Mouse (Mus musculus): ENCODE data around the gene Vps9d1. TPM values are rescaled to one million over a fixed set of nuclear protein-coding genes. Genes with fewer than 3 reads are reported as not detected.
A peak's percentile ranks its signal among the peaks of the same experiment; 100 is the strongest.
"Not testable (repeated sequence)": the region's sequence is repeated elsewhere in the genome, so short reads cannot be mapped to it uniquely, and the experiment has no call there.

Vps9d1 gene
- polyA plus RNA-seq, 1 experiment from 2014 or later, result 40.3 TPM

DNA sequence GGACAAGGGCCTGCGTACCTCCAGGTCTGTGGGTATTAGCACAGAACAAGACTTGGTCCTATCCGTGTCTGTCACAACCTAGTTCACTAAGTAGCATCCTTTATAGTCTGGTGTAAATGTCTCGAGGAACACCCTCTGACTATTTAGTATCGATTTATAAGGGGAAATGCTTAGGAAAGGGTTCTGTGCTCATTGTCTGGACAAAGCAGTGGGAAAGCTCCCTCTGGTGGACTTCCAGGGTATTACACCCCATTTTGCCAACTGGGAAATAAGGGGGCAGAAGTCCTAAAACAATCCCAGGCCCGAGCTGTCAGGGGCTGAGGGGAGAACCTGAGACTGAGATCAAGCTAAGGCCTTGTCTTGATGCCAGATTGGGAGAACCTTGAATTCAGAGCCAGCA, 51.9 kb downstream of the Vps9d1 start:
- Histone ChIP-seq H3K9me3 (no peaks in the 10 kb centered on the region), H3K27me3 (replicated peaks) (no peaks in the 10 kb centered on the region), H3K36me3 (peaks cover 28% of the 10 kb centered on the region), H3K27ac (no peak overlapping the region), H3K4me2 (replicated peaks) (no peak overlapping the region), H3K4me1 (no peaks in the 10 kb centered on the region), H3K4me3 (no peak overlapping the region), H3K9ac (no peak overlapping the region)
- 26% methylated on average over 5 of the region's 5 CpGs for WGBS
- 0 out of 2 replicates have a peak, but pooled peaks have one; percentile 21 for ATAC-seq (ENCODE audit: low FRiP score, low read depth)

DNA sequence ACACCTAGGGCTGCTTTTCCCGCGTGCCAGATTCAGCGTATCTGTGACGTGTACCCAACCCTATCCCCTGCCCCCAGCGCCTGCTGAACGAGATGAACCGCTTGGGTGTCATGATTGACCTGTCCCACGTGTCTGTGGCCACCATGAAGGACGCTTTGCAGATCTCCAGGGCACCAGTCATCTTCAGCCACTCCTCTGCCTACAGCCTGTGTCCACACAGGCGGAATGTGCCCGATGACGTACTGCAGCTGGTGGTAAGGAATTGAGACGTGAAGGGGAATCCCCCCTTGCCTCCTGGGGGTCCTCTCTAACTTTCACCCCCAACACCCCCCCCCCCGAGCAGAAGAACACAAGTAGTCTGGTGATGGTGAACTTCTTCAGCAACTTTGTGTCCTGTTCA, 54.3 kb downstream of the Vps9d1 start:
- Histone ChIP-seq H3K36me3 (peaks cover 7% of the 10 kb centered on the region), H3K9ac (no peak overlapping the region), H3K4me2 (replicated peaks) (no peak overlapping the region), H3K9me3 (no peaks in the 10 kb centered on the region), H3K27ac (no peak overlapping the region), H3K27me3 (replicated peaks) (no peaks in the 10 kb centered on the region), H3K4me3 (no peak overlapping the region), H3K4me1 (no peaks in the 10 kb centered on the region)
- no peak for ATAC-seq (ENCODE audit: low FRiP score, low read depth)
- WGBS, result 77% methylated on average over 14 of the region's 14 CpGs

DNA sequence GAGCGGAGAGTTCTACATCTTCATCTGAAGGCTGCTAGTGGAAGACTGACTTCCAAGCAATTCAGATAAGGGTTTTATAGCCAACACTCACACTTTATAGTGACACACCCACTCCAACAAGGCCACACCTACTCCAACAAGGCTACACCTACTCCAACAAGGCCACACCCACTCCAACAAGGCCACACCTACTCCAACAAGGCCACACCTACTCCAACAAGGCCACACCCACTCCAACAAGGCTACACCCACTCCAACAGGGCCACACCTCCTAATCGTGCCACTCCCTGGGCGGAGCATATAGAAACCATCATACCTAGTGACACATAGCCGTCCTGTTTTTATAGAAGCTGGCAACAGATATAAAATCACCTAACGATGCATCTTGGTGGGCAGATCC, 57.1 kb downstream of the Vps9d1 start:
- H3K4me2 ChIP-seq (replicated peaks); H3K4me3 ChIP-seq; H3K27ac ChIP-seq; H3K4me1 ChIP-seq; ATAC-seq (ENCODE audit: low FRiP score, low read depth); H3K9me3 ChIP-seq; H3K9ac ChIP-seq; H3K27me3 ChIP-seq (replicated peaks); H3K36me3 ChIP-seq: not testable (repeated sequence)
- 76% methylated on average over 5 of the region's 5 CpGs for WGBS

DNA sequence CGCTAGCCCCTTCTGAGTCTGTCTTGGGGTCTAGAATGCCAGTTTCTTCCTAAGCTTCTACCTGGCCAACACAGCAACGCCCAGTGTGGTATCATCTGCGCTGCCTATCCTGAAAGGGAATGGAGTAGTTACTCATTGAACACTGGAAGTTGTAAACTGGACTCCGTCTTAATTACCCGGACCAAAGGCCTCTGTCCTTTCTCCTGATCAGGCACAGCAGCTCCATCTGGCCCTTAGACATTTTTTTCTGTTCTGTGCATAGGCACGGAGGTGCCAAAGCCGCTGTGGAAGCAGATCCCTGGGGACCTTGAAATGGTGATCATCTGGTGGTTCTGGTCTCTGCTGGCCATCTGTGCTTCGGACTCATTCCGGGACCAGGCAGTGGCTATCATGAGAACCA, 60.4 kb downstream of the Vps9d1 start:
- no peak overlapping the region for H3K27ac ChIP-seq
- 79% methylated on average over 9 of the region's 9 CpGs for WGBS
- ATAC-seq (ENCODE audit: low FRiP score, low read depth), result no peak
- no peaks in the 10 kb centered on the region for H3K36me3 ChIP-seq
- H3K9ac ChIP-seq, result no peak overlapping the region
- no peaks in the 10 kb centered on the region for H3K4me1 ChIP-seq
- H3K27me3 ChIP-seq (replicated peaks), result no peaks in the 10 kb centered on the region
- H3K4me3 ChIP-seq, result no peak overlapping the region
- no peak overlapping the region for H3K4me2 ChIP-seq (replicated peaks)
- H3K9me3 ChIP-seq, result no peaks in the 10 kb centered on the region

Other genes with a start within 250 kb of the Vps9d1 start
- 96.8 and 98.8 TPM in 2 replicates for gene Ankrd11, start 212.1 kb downstream of the Vps9d1 start, polyA plus RNA-seq (2016; fragmentation: Nextera tagmentation; extraction: Ambion mirVana)
- 60.0 and 61.0 TPM in 2 replicates for gene Spg7, start 191.4 kb downstream of the Vps9d1 start, polyA plus RNA-seq (2016; fragmentation: Nextera tagmentation; extraction: Ambion mirVana)
- gene Rpl13, start 152.0 kb downstream of the Vps9d1 start, polyA plus RNA-seq (2016; fragmentation: Nextera tagmentation; extraction: Ambion mirVana), result 922 and 973 TPM in 2 replicates
- gene Cpne7, start 137.0 kb downstream of the Vps9d1 start, polyA plus RNA-seq (2016; fragmentation: Nextera tagmentation; extraction: Ambion mirVana), result 0.17 and 0.18 TPM in 2 replicates
- gene Sult5a1, start 96.0 kb downstream of the Vps9d1 start, polyA plus RNA-seq (2016; fragmentation: Nextera tagmentation; extraction: Ambion mirVana), result 3.5 and 4.0 TPM in 2 replicates
- 0.33 and 0.37 TPM in 2 replicates for gene Dpep1, start 68.1 kb downstream of the Vps9d1 start, polyA plus RNA-seq (2016; fragmentation: Nextera tagmentation; extraction: Ambion mirVana)
- 145 and 148 TPM in 2 replicates for gene Chmp1a, start 41.6 kb downstream of the Vps9d1 start, polyA plus RNA-seq (2016; fragmentation: Nextera tagmentation; extraction: Ambion mirVana)
- gene Spata33, start 41.5 kb downstream of the Vps9d1 start, polyA plus RNA-seq (2016; fragmentation: Nextera tagmentation; extraction: Ambion mirVana), result 7.0 and 8.5 TPM in 2 replicates
- gene Cdk10, start 29.5 kb downstream of the Vps9d1 start, polyA plus RNA-seq (2016; fragmentation: Nextera tagmentation; extraction: Ambion mirVana), result 35.6 and 36.1 TPM in 2 replicates
- 3.8 and 4.7 TPM in 2 replicates for gene Spata2l, start 18.1 kb downstream of the Vps9d1 start, polyA plus RNA-seq (2016; fragmentation: Nextera tagmentation; extraction: Ambion mirVana)
- gene Zfp276, start 153 bp downstream of the Vps9d1 start, polyA plus RNA-seq (2016; fragmentation: Nextera tagmentation; extraction: Ambion mirVana), result 32.9 and 36.0 TPM in 2 replicates
- gene Fanca, start 64.2 kb upstream of the Vps9d1 start, polyA plus RNA-seq (2016; fragmentation: Nextera tagmentation; extraction: Ambion mirVana), result 22.5 and 24.6 TPM in 2 replicates
- gene Spire2, start 78.4 kb upstream of the Vps9d1 start, polyA plus RNA-seq (2016; fragmentation: Nextera tagmentation; extraction: Ambion mirVana), result 35.6 and 38.3 TPM in 2 replicates
- 225 and 278 TPM in 2 replicates for gene Tcf25, start 119.4 kb upstream of the Vps9d1 start, polyA plus RNA-seq (2016; fragmentation: Nextera tagmentation; extraction: Ambion mirVana)
- gene Mc1r, start 152.8 kb upstream of the Vps9d1 start, polyA plus RNA-seq (2016; fragmentation: Nextera tagmentation; extraction: Ambion mirVana), result 0.10 and 0.18 TPM in 2 replicates
- gene Tubb3, start 157.1 kb upstream of the Vps9d1 start, polyA plus RNA-seq (2016; fragmentation: Nextera tagmentation; extraction: Ambion mirVana), result 1,217 and 1,244 TPM in 2 replicates
- gene Def8, start 169.2 kb upstream of the Vps9d1 start, polyA plus RNA-seq (2016; fragmentation: Nextera tagmentation; extraction: Ambion mirVana), result 43.2 and 45.1 TPM in 2 replicates
- gene Afg3l1, start 223.6 kb upstream of the Vps9d1 start, polyA plus RNA-seq (2016; fragmentation: Nextera tagmentation; extraction: Ambion mirVana), result 59.8 and 63.3 TPM in 2 replicates